Mouse (Mus musculus): ENCODE results near the gene Tfb1m.
A peak's percentile ranks its signal among the peaks of the same experiment; 100 is the strongest.

Tfb1m gene

GRCm38 (mm10) chr17:3557331-3558311 is at the start of gene Tfb1m:
Gene Tfb1m, minus strand, starts transcription at chr17:3557781.
- peak; percentile 100 for DNase-seq (ENCODE audit: low spot score)

GRCm38 (mm10) chr17:3602954-3603672 is 45.5 kb upstream of the Tfb1m start:
- DNase-seq (ENCODE audit: low spot score), result no peak

- no peak for DNase-seq (ENCODE audit: low spot score)
These were observed 40.8 kb upstream of the Tfb1m start for GRCm38 (mm10) chr17:3598393-3598792.

- DNase-seq (ENCODE audit: low spot score), result no peak
These were observed 40.3 kb upstream of the Tfb1m start for GRCm38 (mm10) chr17:3597866-3598265.

- peak; percentile 10 for DNase-seq (ENCODE audit: low spot score)
These were observed 39.5 kb upstream of the Tfb1m start for GRCm38 (mm10) chr17:3597130-3597529.

GRCm38 (mm10) chr17:3570876-3571275 is 13.3 kb upstream of the Tfb1m start:
- peak; percentile 90 for DNase-seq (ENCODE audit: low spot score)

GRCm38 (mm10) chr17:3562405-3562804 is 4.8 kb upstream of the Tfb1m start:
- DNase-seq (ENCODE audit: low spot score), result peak; percentile 13

- DNase-seq (ENCODE audit: low spot score), result peak; percentile 7
These were observed 3.0 kb upstream of the Tfb1m start for GRCm38 (mm10) chr17:3560534-3560933.

GRCm38 (mm10) chr17:3558356-3558870 is 832 bp upstream of the Tfb1m start:
- DNase-seq (ENCODE audit: low spot score), result peak; percentile 35

- peak; percentile 3 for DNase-seq (ENCODE audit: low spot score)
These were observed 1.3 kb downstream of the Tfb1m start for GRCm38 (mm10) chr17:3556251-3556650.

GRCm38 (mm10) chr17:3547725-3548124 is 9.9 kb downstream of the Tfb1m start:
- no peak for DNase-seq (ENCODE audit: low spot score)

- DNase-seq (ENCODE audit: low spot score), result no peak
These were observed 16.5 kb downstream of the Tfb1m start for GRCm38 (mm10) chr17:3541033-3541432.

- no peak for DNase-seq (ENCODE audit: low spot score)
These were observed 17.3 kb downstream of the Tfb1m start for GRCm38 (mm10) chr17:3540304-3540703.

GRCm38 (mm10) chr17:3533425-3533824 is 24.2 kb downstream of the Tfb1m start:
- peak; percentile 72 for DNase-seq (ENCODE audit: low spot score)

GRCm38 (mm10) chr17:3532254-3532653 is 25.3 kb downstream of the Tfb1m start, which contains the start of gene Cldn20:
Gene Cldn20, plus strand, starts transcription at chr17:3532554.
- no peak for DNase-seq (ENCODE audit: low spot score)

GRCm38 (mm10) chr17:3531641-3532040 is 25.9 kb downstream of the Tfb1m start:
- no peak for DNase-seq (ENCODE audit: low spot score)

- DNase-seq (ENCODE audit: low spot score), result no peak
These were observed 27.0 kb downstream of the Tfb1m start for GRCm38 (mm10) chr17:3530549-3530948.

- no peak for DNase-seq (ENCODE audit: low spot score)
These were observed 28.1 kb downstream of the Tfb1m start for GRCm38 (mm10) chr17:3529523-3529922.

- DNase-seq (ENCODE audit: low spot score), result peak; percentile 4
These were observed 29.6 kb downstream of the Tfb1m start for GRCm38 (mm10) chr17:3527841-3528471.

- DNase-seq (ENCODE audit: low spot score), result no peak
These were observed 37.2 kb downstream of the Tfb1m start for GRCm38 (mm10) chr17:3520344-3520743.

GRCm38 (mm10) chr17:3516406-3516805 is 41.2 kb downstream of the Tfb1m start:
- DNase-seq (ENCODE audit: low spot score), result peak; percentile 19

GRCm38 (mm10) chr17:3515851-3516250 is 41.7 kb downstream of the Tfb1m start:
- DNase-seq (ENCODE audit: low spot score), result no peak

All from embryo, embryonic 10.5 days (tissue).